7 mouse cellular contexts compared by ENCODE assay signal in the genomic region with DNA sequence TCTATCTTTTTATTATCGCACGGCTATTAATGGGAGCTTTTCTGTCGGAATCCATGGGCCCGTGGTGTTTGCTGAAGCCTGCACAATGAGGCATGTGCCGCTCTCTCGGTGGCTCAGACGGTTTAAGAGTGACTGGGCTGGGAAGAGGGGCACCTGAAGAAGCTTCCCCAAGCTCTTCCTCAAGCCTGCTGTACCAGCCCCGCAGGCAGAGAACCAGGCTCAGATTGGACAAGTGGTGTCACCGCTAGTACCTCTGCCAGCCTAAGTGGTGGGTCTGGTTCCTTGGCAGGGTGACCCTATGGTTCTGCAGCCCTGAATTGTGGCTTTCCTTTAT. TPM values are rescaled to one million over a fixed set of nuclear protein-coding genes. Genes with fewer than 3 reads are reported as not detected.
DNase-seq lines count a peak whose midpoint lies in the region; ATAC-seq lines count a peak whose summit lies in the region.

No protein-coding gene starts in this region.

- H3K9ac ChIP-seq in kidney, embryonic 14.5 days (ENCODE audit: low read depth, low read length) = peak overlapping the region; percentile 34; the same call in 1 of the 2 replicates
- H3K9ac ChIP-seq in forebrain, embryonic 13.5 days = peak overlapping the region; percentile 45
- H3K9ac ChIP-seq in midbrain, embryonic 14.5 days (replicated peaks; ENCODE audit: low read length) = no peak overlapping the region; the same call in 1 of the 2 replicates

- ATAC-seq in kidney, embryonic 14.5 days (ENCODE audit: low FRiP score, low TSS enrichment) = no peak
- 0 out of 2 replicates have a peak, but pooled peaks have one; percentile 3 for ATAC-seq in forebrain, embryonic 13.5 days
- ATAC-seq in midbrain, embryonic 14.5 days (ENCODE audit: low FRiP score, low TSS enrichment) = no peak

- H3K36me3 ChIP-seq in kidney, embryonic 14.5 days (ENCODE audit: control insufficient read depth, insufficient read depth, low read length) = no peaks in the 10 kb centered on the region
- no peaks in the 10 kb centered on the region for H3K36me3 ChIP-seq in embryonic facial prominence, embryonic 10.5 days (replicated peaks)
- no peaks in the 10 kb centered on the region for H3K36me3 ChIP-seq in forebrain, embryonic 13.5 days (ENCODE audit: poor library complexity, severe bottlenecking)
- no peaks in the 10 kb centered on the region for H3K36me3 ChIP-seq in midbrain, embryonic 14.5 days (ENCODE audit: control insufficient read depth, insufficient read depth, low read length)

- WGBS in kidney, embryonic 14.5 days = 34% methylated on average over 9 of the region's 9 CpGs
- 39% methylated on average over 9 of the region's 9 CpGs for WGBS in embryonic facial prominence, embryonic 10.5 days
- WGBS in forebrain, embryonic 13.5 days = 23% methylated on average over 9 of the region's 9 CpGs
- WGBS in midbrain, embryonic 14.5 days = 36% methylated on average over 9 of the region's 9 CpGs

- no peaks in the 10 kb centered on the region for H3K27me3 ChIP-seq in kidney, embryonic 14.5 days (ENCODE audit: control insufficient read depth, insufficient read depth, low read length)
- H3K27me3 ChIP-seq in embryonic facial prominence, embryonic 10.5 days (replicated peaks; ENCODE audit: low read depth, poor library complexity, severe bottlenecking) = no peaks in the 10 kb centered on the region
- H3K27me3 ChIP-seq in forebrain, embryonic 13.5 days = no peaks in the 10 kb centered on the region
- no peaks in the 10 kb centered on the region for H3K27me3 ChIP-seq in midbrain, embryonic 14.5 days (ENCODE audit: control insufficient read depth, insufficient read depth, low read length)

- H3K4me2 ChIP-seq in kidney, embryonic 14.5 days (replicated peaks; ENCODE audit: low read depth, low read length) = peak overlapping the region; percentile 38; the same call in 1 of the 2 replicates
- peak overlapping the region; percentile 54 for H3K4me2 ChIP-seq in forebrain, embryonic 13.5 days
- peak overlapping the region; percentile 47; the same call in 1 of the 2 replicates for H3K4me2 ChIP-seq in midbrain, embryonic 14.5 days (ENCODE audit: low read length)

- H3K4me3 ChIP-seq in kidney, embryonic 14.5 days (ENCODE audit: low read length) = no peak overlapping the region
- H3K4me3 ChIP-seq in embryonic facial prominence, embryonic 10.5 days = peak overlapping the region; percentile 46
- no peak overlapping the region for H3K4me3 ChIP-seq in forebrain, embryonic 13.5 days
- H3K4me3 ChIP-seq in midbrain, embryonic 14.5 days (replicated peaks; ENCODE audit: low read depth, low read length) = no peak overlapping the region

- peak overlapping the region; percentile 80 for H3K27ac ChIP-seq in kidney, embryonic 14.5 days (ENCODE audit: low read depth, low read length)
- H3K27ac ChIP-seq in embryonic facial prominence, embryonic 10.5 days (replicated peaks) = peak overlapping the region; percentile 91
- peak overlapping the region; percentile 70 for H3K27ac ChIP-seq in forebrain, embryonic 13.5 days
- H3K27ac ChIP-seq in midbrain, embryonic 14.5 days (replicated peaks; ENCODE audit: low read depth, low read length) = peak overlapping the region; percentile 49; the same call in 1 of the 2 replicates

- DNase-seq in kidney, adult 8-10 months = no peak
- no peak for DNase-seq in embryonic facial prominence, embryonic 10.5 days (ENCODE audit: low spot score)
- no peak for DNase-seq in midbrain, embryonic 14.5 days
- no peak for DNase-seq in cerebellum, postnatal 36 days
- DNase-seq in testis, postnatal 14 days (ENCODE audit: low spot score) = no peak

- no peaks in the 10 kb centered on the region for H3K9me3 ChIP-seq in kidney, embryonic 14.5 days (ENCODE audit: control insufficient read depth, low read length)
- H3K9me3 ChIP-seq in embryonic facial prominence, embryonic 10.5 days = peaks cover 3% of the 10 kb centered on the region; the same call in 1 of the 2 replicates
- H3K9me3 ChIP-seq in forebrain, embryonic 13.5 days (replicated peaks) = no peaks in the 10 kb centered on the region
- H3K9me3 ChIP-seq in midbrain, embryonic 14.5 days (ENCODE audit: control insufficient read depth, low read length) = no peaks in the 10 kb centered on the region

- peaks cover 18% of the 10 kb centered on the region for H3K4me1 ChIP-seq in kidney, embryonic 14.5 days (ENCODE audit: control insufficient read depth, insufficient read depth, low read length)
- peaks cover 47% of the 10 kb centered on the region for H3K4me1 ChIP-seq in embryonic facial prominence, embryonic 10.5 days
- peaks cover 35% of the 10 kb centered on the region for H3K4me1 ChIP-seq in forebrain, embryonic 13.5 days
- peaks cover 12% of the 10 kb centered on the region for H3K4me1 ChIP-seq in midbrain, embryonic 14.5 days (ENCODE audit: control insufficient read depth, insufficient read depth, low read length)

RNA-seq across cellular contexts. Expression of gene Ddit4, which starts 13.7 kb away (rescaled TPM):
- 1.8 and 2.9 TPM in 2 replicates for polyA plus RNA-seq in kidney, embryonic 14.5 days (2014; fragmentation: Nextera tagmentation; extraction: Ambion mirVana)
- 35.9 and 42.0 TPM in 2 replicates for polyA plus RNA-seq in embryonic facial prominence, embryonic 10.5 days (2016; fragmentation: Nextera tagmentation; extraction: Ambion mirVana)
- polyA plus RNA-seq in forebrain, embryonic 13.5 days (2015; fragmentation: Nextera tagmentation; extraction: Ambion mirVana) = 69.3 and 71.3 TPM in 2 replicates
- polyA plus RNA-seq in midbrain, embryonic 14.5 days (2014; fragmentation: Nextera tagmentation; extraction: Ambion mirVana) = 6.2 and 7.3 TPM in 2 replicates

RNA-seq across cellular contexts. Expression of gene Ascc1, which starts 37.3 kb away (rescaled TPM):
- polyA plus RNA-seq in kidney, embryonic 14.5 days (2014; fragmentation: Nextera tagmentation; extraction: Ambion mirVana) = 45.8 and 47.4 TPM in 2 replicates
- 35.8 and 41.8 TPM in 2 replicates for polyA plus RNA-seq in embryonic facial prominence, embryonic 10.5 days (2016; fragmentation: Nextera tagmentation; extraction: Ambion mirVana)
- polyA plus RNA-seq in forebrain, embryonic 13.5 days (2015; fragmentation: Nextera tagmentation; extraction: Ambion mirVana) = 42.1 and 43.1 TPM in 2 replicates
- 48.2 and 48.4 TPM in 2 replicates for polyA plus RNA-seq in midbrain, embryonic 14.5 days (2014; fragmentation: Nextera tagmentation; extraction: Ambion mirVana)

RNA-seq across cellular contexts. Expression of gene Anapc16, which starts 37.6 kb away (rescaled TPM):
- 106 and 108 TPM in 2 replicates for polyA plus RNA-seq in kidney, embryonic 14.5 days (2014; fragmentation: Nextera tagmentation; extraction: Ambion mirVana)
- polyA plus RNA-seq in embryonic facial prominence, embryonic 10.5 days (2016; fragmentation: Nextera tagmentation; extraction: Ambion mirVana) = 104 and 109 TPM in 2 replicates
- polyA plus RNA-seq in forebrain, embryonic 13.5 days (2015; fragmentation: Nextera tagmentation; extraction: Ambion mirVana) = 122 TPM in 2 replicates
- 97.2 and 105 TPM in 2 replicates for polyA plus RNA-seq in midbrain, embryonic 14.5 days (2014; fragmentation: Nextera tagmentation; extraction: Ambion mirVana)
